Mouse (Mus musculus) B cell, adult 62 days (primary cell): ENCODE data around the gene Adap2. TPM values are rescaled to one million over a fixed set of nuclear protein-coding genes. Genes with fewer than 3 reads are reported as not detected.

Experiments used
- total RNA-seq: library from RNA; stranded (reverse); gene quantifications from 4 replicates; pipeline ENCODE4 v1.2.4, GENCODE M21; 2023

Gene Adap2
- total RNA-seq: 0.73 to 1.4 TPM (median 0.80 TPM) in 3 of 4 replicates, not detected in the other

DNA sequence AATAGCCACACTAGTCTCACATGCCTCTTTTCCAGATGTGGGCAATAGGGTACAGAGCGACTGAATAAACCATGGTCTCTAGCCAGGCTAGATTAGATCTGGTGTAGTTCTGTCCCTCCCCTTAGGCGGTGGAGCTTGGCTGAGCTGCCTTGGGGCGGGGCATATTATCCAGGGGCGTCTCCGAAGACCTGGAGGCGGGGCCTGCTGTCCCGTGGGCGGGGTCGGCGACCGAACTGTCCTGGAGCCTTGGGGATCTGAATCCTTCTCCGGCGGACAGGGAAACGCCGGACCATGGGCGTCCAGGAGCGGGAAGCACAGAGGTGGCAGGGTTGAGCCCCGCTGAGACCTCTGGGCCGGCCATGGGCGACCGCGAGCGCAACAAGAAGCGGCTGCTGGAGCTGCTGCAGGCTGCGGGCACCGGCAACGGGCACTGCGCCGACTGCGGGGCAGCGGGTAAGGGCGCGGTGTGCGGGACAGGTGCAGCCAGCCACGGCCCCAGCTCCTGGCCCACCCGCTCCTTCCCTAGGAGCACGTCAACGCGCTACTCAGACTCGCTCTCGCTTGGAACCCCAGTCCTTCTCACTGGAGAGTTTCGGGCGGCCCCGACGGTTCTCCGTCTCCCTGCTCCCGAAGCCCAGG, at the start of gene Adap2:
TSS of gene Adap2 (plus strand) at position 249 of the 639 bp plus-strand sequence.

DNA sequence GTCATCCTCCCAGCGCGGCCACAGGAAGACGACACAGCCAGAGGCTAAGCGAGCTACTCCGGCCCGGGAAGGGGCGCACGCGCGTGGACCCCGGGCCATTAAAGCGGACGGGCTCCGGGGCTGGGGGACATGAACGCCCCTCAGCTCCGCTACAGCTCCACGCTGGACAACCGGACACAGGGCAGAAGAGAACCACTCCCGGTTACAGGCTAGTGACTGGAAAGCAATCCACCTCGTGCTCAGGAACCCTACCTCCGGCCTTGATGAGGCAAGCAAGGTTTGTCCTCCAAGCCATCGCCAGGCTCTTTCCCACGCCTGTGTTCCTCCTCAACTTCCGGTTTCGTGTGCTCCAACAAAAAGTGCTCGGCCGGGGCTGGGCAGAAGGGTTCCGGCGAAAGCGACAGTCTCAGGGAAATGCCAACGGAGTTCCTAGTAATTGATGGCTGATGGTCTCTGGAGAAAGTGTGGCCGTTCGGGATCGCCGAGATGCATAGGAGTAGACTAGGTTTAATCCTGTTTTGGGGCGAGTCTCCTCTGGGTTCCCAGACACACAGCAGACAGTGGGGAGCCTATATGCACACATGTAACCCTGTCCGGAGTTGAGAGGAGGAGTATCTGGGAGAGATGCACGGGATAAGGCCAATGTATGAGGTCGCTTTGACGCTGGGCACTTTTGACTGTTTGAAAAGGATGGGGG, 11.9 kb upstream of the Adap2 start, which contains the start of gene Tefm:
TSS of gene Tefm (minus strand) at position 351 of the 697 bp plus-strand sequence.

DNA sequence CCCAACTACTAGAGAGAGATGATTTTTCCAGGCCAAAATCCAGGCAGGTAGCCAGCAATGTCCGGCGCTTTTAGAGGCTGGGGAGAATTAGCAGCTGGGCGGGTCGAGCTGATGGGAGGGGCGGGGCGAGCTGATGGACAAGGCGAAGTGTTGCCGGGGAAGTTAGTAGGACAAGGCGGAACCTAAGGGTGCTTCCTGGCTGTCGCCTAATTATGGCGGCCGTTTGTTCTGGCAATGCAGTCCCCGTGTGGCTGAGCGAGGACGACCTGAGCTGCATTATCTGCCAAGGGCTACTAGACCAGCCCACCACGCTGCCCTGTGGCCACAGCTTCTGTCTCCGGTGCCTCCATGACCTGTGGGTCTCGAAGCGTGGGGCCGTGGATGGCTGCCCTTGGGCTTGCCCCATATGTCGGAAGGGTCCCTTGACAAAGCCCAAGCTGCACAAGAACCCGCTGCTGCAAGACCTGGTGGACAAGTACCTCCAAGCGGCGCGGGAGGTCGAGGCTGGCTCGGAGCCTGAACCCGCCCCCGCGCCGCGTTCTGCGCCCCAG, 29.9 kb downstream of the Adap2 start, which contains the start of gene Rnf135:
TSS of gene Rnf135 (plus strand) at position 147 of the 551 bp plus-strand sequence.

DNA sequence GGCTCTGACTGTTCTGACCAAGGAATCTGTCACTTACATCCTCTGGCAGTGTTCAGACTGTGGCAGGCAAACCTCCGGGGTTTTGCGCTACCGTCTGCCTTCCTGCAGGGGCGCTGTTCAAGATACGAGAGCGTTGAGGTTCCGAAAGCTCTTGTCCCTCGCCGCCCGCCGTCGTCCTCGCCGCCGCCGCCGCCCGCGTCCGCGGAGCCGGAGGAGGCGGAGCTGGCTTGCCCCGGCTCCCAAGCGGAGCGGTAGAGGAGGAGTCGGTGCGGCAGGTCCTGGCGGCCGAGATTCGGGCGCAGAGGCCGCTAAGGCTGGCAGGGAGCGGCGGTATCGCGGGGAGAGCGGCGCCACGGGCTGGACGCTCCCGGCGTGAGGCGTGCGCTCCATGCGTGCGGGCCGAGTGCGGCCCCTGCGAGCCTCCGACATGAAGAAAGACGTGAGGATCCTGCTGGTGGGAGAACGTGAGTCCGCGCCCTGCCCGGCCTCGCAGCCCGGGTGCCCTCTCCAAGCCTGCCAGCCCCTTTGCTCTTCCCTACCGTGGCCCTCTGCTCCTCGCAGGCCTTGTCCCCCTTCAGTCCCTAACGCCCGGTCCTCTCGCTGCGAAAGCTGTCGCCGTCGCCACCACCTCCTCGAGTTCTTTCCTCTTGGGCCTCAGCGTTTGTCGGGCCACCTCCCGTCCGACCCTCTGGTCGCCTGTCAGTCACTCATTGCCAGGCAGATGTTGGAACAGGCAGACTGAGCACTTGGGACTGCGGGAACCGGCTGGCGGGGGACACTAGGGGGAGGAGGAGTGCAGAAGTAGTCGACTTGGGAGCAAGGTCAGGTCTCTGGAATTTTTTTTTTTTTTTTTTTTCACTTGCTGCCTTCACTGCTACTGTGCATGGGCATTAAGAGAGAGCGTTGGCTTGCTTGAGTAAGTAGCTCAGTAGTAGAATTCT, 55.2 kb downstream of the Adap2 start, which contains the start of gene Rhot1:
TSS of gene Rhot1 (plus strand) at position 160 of the 941 bp plus-strand sequence.

Other genes with a start within 250 kb of the Adap2 start
- gene Utp6, start 191.7 kb upstream of the Adap2 start, total RNA-seq: 27.7 to 56.8 TPM (median 31.9 TPM) in 4 replicates
- gene Suz12, start 161.0 kb upstream of the Adap2 start, total RNA-seq: 83.2 to 85.5 TPM (median 84.8 TPM) in 4 replicates
- 209 to 231 TPM (median 212 TPM) in 4 replicates for gene Crlf3, start 73.1 kb upstream of the Adap2 start, total RNA-seq
- 5.9 to 8.3 TPM (median 6.9 TPM) in 4 replicates for gene Atad5, start 64.7 kb upstream of the Adap2 start, total RNA-seq
- gene Tefm, start 11.9 kb upstream of the Adap2 start, total RNA-seq: 4.0 to 8.9 TPM (median 6.2 TPM) in 4 replicates
- gene Rnf135, start 29.7 kb downstream of the Adap2 start, total RNA-seq: 8.1 to 12.2 TPM (median 9.3 TPM) in 4 replicates
- 42.9 to 50.8 TPM (median 48.8 TPM) in 4 replicates for gene Rhot1, start 54.9 kb downstream of the Adap2 start, total RNA-seq
- gene Rhbdl3, start 146.8 kb downstream of the Adap2 start, total RNA-seq: 0.26 to 0.75 TPM (median 0.50 TPM) in 4 replicates
- gene 5730455P16Rik, start 223.9 kb downstream of the Adap2 start, total RNA-seq: 11.3 to 17.7 TPM (median 14.8 TPM) in 4 replicates
- gene Zfp207, start 229.2 kb downstream of the Adap2 start, total RNA-seq: 185 to 209 TPM (median 195 TPM) in 4 replicates